ENCODE assay signal across 11 mouse cellular contexts in genomic region chr9:85932209-85932608, GRCm38 (mm10).
"Had no signal": no experiment of that assay in that cellular context is flagged by ENCODE, and none has a peak within 500 bp of the region (broad histone marks: within the 10 kb centered on the region; RNA-seq: fewer than 3 reads in every experiment).

No protein-coding gene starts in this region.

- DNase-seq: lung, adult 18-20 months; lung, embryonic 14.5 days; lung, postnatal 10 days; lung, postnatal 4 days; midbrain, embryonic 14.5 days; retina, postnatal 1 day; right cerebral cortex, postnatal 14 days; spleen, adult 18-20 months; thymus, adult 2 months; thymus, postnatal 25 days; thymus, postnatal 4 days had no signal
